Mouse (Mus musculus) thymus, postnatal 0 days (tissue): ENCODE measurements around the gene Lrrc3. TPM values are rescaled to one million over a fixed set of nuclear protein-coding genes. Genes with fewer than 3 reads are reported as not detected.
"Not testable (repeated sequence)": the region's sequence is repeated elsewhere in the genome, so short reads cannot be mapped to it uniquely, and the experiment has no call there.

ENCODE experiments used
- DNase-seq: peaks from one replicate; pipeline ENCODE4 v3.0.0-alpha.2; 2015; ENCODE audit warnings: low spot score
- polyA plus RNA-seq: library from polyadenylated mRNA; unstranded; fragments of >200 nt; fragmentation: Nextera tagmentation; extraction: Ambion mirVana; gene quantifications from 2 replicates; pipeline ENCODE4 v1.2.1, GENCODE M21; 2015

Gene Lrrc3
- 1.2 TPM in 2 replicates for polyA plus RNA-seq

GRCm38 (mm10) chr10:77902211-77902893, at the start of gene Lrrc3:
TSS of gene Lrrc3 (minus strand) at chr10:77902536.
- peak; percentile 13 for DNase-seq

GRCm38 (mm10) chr10:77950468-77950867, 48.1 kb upstream of the Lrrc3 start:
- DNase-seq, result not testable (repeated sequence)

- no peak for DNase-seq
Observed at GRCm38 (mm10) chr10:77939685-77940084, 37.3 kb upstream of the Lrrc3 start.

- no peak for DNase-seq
Observed at GRCm38 (mm10) chr10:77927375-77927774, 25.0 kb upstream of the Lrrc3 start.

GRCm38 (mm10) chr10:77926140-77926539, 23.8 kb upstream of the Lrrc3 start:
- peak; percentile 67 for DNase-seq

- DNase-seq, result no peak
Observed at GRCm38 (mm10) chr10:77922681-77923080, 20.3 kb upstream of the Lrrc3 start.

- DNase-seq, result no peak
Observed at GRCm38 (mm10) chr10:77921009-77921408, 18.7 kb upstream of the Lrrc3 start.

- peak; percentile 33 for DNase-seq
Observed at GRCm38 (mm10) chr10:77916636-77917335, 14.4 kb upstream of the Lrrc3 start.

GRCm38 (mm10) chr10:77913292-77913691, 11.0 kb upstream of the Lrrc3 start:
- DNase-seq, result no peak

- DNase-seq, result no peak
Observed at GRCm38 (mm10) chr10:77912605-77913004, 10.3 kb upstream of the Lrrc3 start.

- peak; percentile 21 for DNase-seq
Observed at GRCm38 (mm10) chr10:77902894-77903715, 769 bp upstream of the Lrrc3 start.

- no peak for DNase-seq
Observed at GRCm38 (mm10) chr10:77901871-77902210, 495 bp downstream of the Lrrc3 start.

- no peak for DNase-seq
Observed at GRCm38 (mm10) chr10:77900903-77901818, 1.2 kb downstream of the Lrrc3 start.

GRCm38 (mm10) chr10:77900126-77900525, 2.2 kb downstream of the Lrrc3 start:
- DNase-seq, result no peak

GRCm38 (mm10) chr10:77895562-77895961, 6.8 kb downstream of the Lrrc3 start:
- no peak for DNase-seq

- no peak for DNase-seq
Observed at GRCm38 (mm10) chr10:77890987-77891565, 11.3 kb downstream of the Lrrc3 start.

GRCm38 (mm10) chr10:77886007-77886747, 16.2 kb downstream of the Lrrc3 start:
- no peak for DNase-seq

GRCm38 (mm10) chr10:77882553-77882952, 19.8 kb downstream of the Lrrc3 start:
- DNase-seq, result no peak

GRCm38 (mm10) chr10:77880305-77880704, 22.0 kb downstream of the Lrrc3 start:
- no peak for DNase-seq

- peak; percentile 11 for DNase-seq
Observed at GRCm38 (mm10) chr10:77878985-77879384, 23.4 kb downstream of the Lrrc3 start.
